22 mouse cellular contexts compared by ENCODE assay signal in genomic region chr14:52310906-52311305, GRCm38 (mm10). TPM values are rescaled to one million over a fixed set of nuclear protein-coding genes. Genes with fewer than 3 reads are reported as not detected.
DNase-seq lines count a peak whose midpoint lies in the region; ATAC-seq lines count a peak whose summit lies in the region.
"Had no signal": no experiment of that assay in that cellular context is flagged by ENCODE, and none has a peak within 500 bp of the region (broad histone marks: within the 10 kb centered on the region; RNA-seq: fewer than 3 reads in every experiment).

No protein-coding gene starts in this region.

- ATAC-seq in hindbrain, embryonic 11.5 days (ENCODE audit: low FRiP score): no peak
- no peak for ATAC-seq in hindbrain, embryonic 14.5 days (ENCODE audit: low FRiP score)
- ATAC-seq in neural tube, embryonic 13.5 days (ENCODE audit: low read depth): no peak
- ATAC-seq: activated CD4-positive, CD25-positive, alpha-beta regulatory T cell, adult 4 months; inflammation-experienced regulatory T-cells, adult 6 months had no signal

- intact Hi-C loops in left cerebral cortex, postnatal 10 days (cut with DNase I): no loop called here

- peaks cover 10% of the 10 kb centered on the region; the same call in 1 of the 2 replicates for H3K9me3 ChIP-seq in hindbrain, embryonic 10.5 days
- H3K9me3 ChIP-seq in hindbrain, embryonic 11.5 days (ENCODE audit: control insufficient read depth, low read length): no peaks in the 10 kb centered on the region
- no peaks in the 10 kb centered on the region for H3K9me3 ChIP-seq in hindbrain, embryonic 14.5 days (ENCODE audit: control insufficient read depth, low read length)
- H3K9me3 ChIP-seq in neural tube, embryonic 13.5 days: no peaks in the 10 kb centered on the region
- H3K9me3 ChIP-seq: liver, embryonic 15.5 days; midbrain, embryonic 12.5 days had no signal

- H3K27ac ChIP-seq in hindbrain, embryonic 10.5 days: no peak overlapping the region
- H3K27ac ChIP-seq in hindbrain, embryonic 11.5 days (ENCODE audit: low read depth, low read length): no peak overlapping the region
- H3K27ac ChIP-seq in hindbrain, embryonic 14.5 days: no peak overlapping the region
- no peak overlapping the region for H3K27ac ChIP-seq in neural tube, embryonic 13.5 days (replicated peaks)
- H3K27ac ChIP-seq: left cerebral cortex, adult 2 months; limb, embryonic 13.5 days; liver, embryonic 15.5 days; midbrain, embryonic 12.5 days had no signal

- H3K9ac ChIP-seq in hindbrain, embryonic 11.5 days (ENCODE audit: low read depth, low read length): no peak overlapping the region
- H3K9ac ChIP-seq in hindbrain, embryonic 14.5 days: no peak overlapping the region
- no peak overlapping the region for H3K9ac ChIP-seq in neural tube, embryonic 13.5 days
- H3K9ac ChIP-seq: limb, embryonic 13.5 days; liver, embryonic 15.5 days; midbrain, embryonic 12.5 days had no signal

- H3K4me1 ChIP-seq in hindbrain, embryonic 10.5 days (replicated peaks): peaks cover 48% of the 10 kb centered on the region
- peaks cover 2% of the 10 kb centered on the region; the same call in 1 of the 2 replicates for H3K4me1 ChIP-seq in hindbrain, embryonic 11.5 days (replicated peaks; ENCODE audit: control insufficient read depth, insufficient read depth, low read length)
- H3K4me1 ChIP-seq in hindbrain, embryonic 14.5 days (replicated peaks; ENCODE audit: control insufficient read depth, insufficient read depth, low read length): peaks cover 46% of the 10 kb centered on the region
- peaks cover 52% of the 10 kb centered on the region for H3K4me1 ChIP-seq in neural tube, embryonic 13.5 days (replicated peaks)

- H3K4me2 ChIP-seq in hindbrain, embryonic 11.5 days (replicated peaks; ENCODE audit: low read depth, low read length): no peak overlapping the region
- H3K4me2 ChIP-seq in hindbrain, embryonic 14.5 days (replicated peaks): peak overlapping the region; percentile 91
- H3K4me2 ChIP-seq in neural tube, embryonic 13.5 days: peak overlapping the region; percentile 74
- H3K4me2 ChIP-seq: liver, embryonic 15.5 days had no signal

- 87% methylated on average over 2 of the region's 2 CpGs for WGBS in hindbrain, embryonic 10.5 days
- 90% methylated on average over 2 of the region's 2 CpGs for WGBS in hindbrain, embryonic 11.5 days
- WGBS in hindbrain, embryonic 14.5 days: 87% methylated on average over 2 of the region's 2 CpGs
- 94% methylated on average over 2 of the region's 2 CpGs for WGBS in neural tube, embryonic 13.5 days

- peaks cover 74% of the 10 kb centered on the region for H3K36me3 ChIP-seq in hindbrain, embryonic 10.5 days
- H3K36me3 ChIP-seq in hindbrain, embryonic 11.5 days (ENCODE audit: control insufficient read depth, insufficient read depth, low read length): peaks cover 27% of the 10 kb centered on the region
- peaks cover 57% of the 10 kb centered on the region for H3K36me3 ChIP-seq in hindbrain, embryonic 14.5 days (replicated peaks; ENCODE audit: control insufficient read depth, insufficient read depth)
- H3K36me3 ChIP-seq in neural tube, embryonic 13.5 days: peaks cover 65% of the 10 kb centered on the region
- H3K36me3 ChIP-seq: liver, embryonic 15.5 days had no signal

- DNase-seq in hindbrain, embryonic 10.5 days (ENCODE audit: low spot score): no peak
- no peak for DNase-seq in hindbrain, embryonic 11.5 days (ENCODE audit: low spot score)
- peak; percentile 43 for DNase-seq in brain, embryonic 18.5 days (ENCODE audit: low read depth, low spot score)
- no peak for DNase-seq in hindbrain, embryonic 14.5 days (ENCODE audit: low spot score)
- no peak for DNase-seq in left cerebral cortex, postnatal 10 days (ENCODE audit: extremely low spot score in 1 of 2, low spot score in 2 of 2)
- DNase-seq in cerebellum, postnatal 25 days: no peak
- DNase-seq: lung, postnatal 14 days had no signal

- peak overlapping the region; percentile 84; the same call in 1 of the 2 replicates for H3K4me3 ChIP-seq in hindbrain, embryonic 10.5 days
- H3K4me3 ChIP-seq in hindbrain, embryonic 11.5 days (ENCODE audit: low read depth, low read length): no peak overlapping the region
- H3K4me3 ChIP-seq in hindbrain, embryonic 14.5 days (replicated peaks; ENCODE audit: low read length): no peak overlapping the region
- peak overlapping the region; percentile 13 for H3K4me3 ChIP-seq in neural tube, embryonic 13.5 days
- H3K4me3 ChIP-seq: erythroblast, embryonic 14.5 days; left cerebral cortex, adult 2 months; limb, embryonic 13.5 days; liver, embryonic 15.5 days; midbrain, embryonic 12.5 days had no signal

- H3K27me3 ChIP-seq in hindbrain, embryonic 10.5 days (ENCODE audit: insufficient read depth, poor library complexity, severe bottlenecking): no peaks in the 10 kb centered on the region
- H3K27me3 ChIP-seq in hindbrain, embryonic 11.5 days (ENCODE audit: control insufficient read depth, insufficient read depth, low read length): no peaks in the 10 kb centered on the region
- no peaks in the 10 kb centered on the region for H3K27me3 ChIP-seq in hindbrain, embryonic 14.5 days (ENCODE audit: control insufficient read depth, insufficient read depth, low read length)
- H3K27me3 ChIP-seq in neural tube, embryonic 13.5 days: no peaks in the 10 kb centered on the region
- H3K27me3 ChIP-seq: limb, embryonic 13.5 days; midbrain, embryonic 12.5 days had no signal

RNA-seq across cellular contexts. Expression of gene Mettl3, which starts 6.0 kb away (rescaled TPM):
- polyA plus RNA-seq in hindbrain, embryonic 10.5 days (2016; fragmentation: Nextera tagmentation; extraction: Ambion mirVana): 57.7 and 64.2 TPM in 2 replicates
- 46.0 and 48.7 TPM in 2 replicates for polyA plus RNA-seq in hindbrain, embryonic 11.5 days (2014; fragmentation: Nextera tagmentation; extraction: Ambion mirVana)
- 37.1 and 37.8 TPM in 2 replicates for polyA plus RNA-seq in hindbrain, embryonic 14.5 days (2014; fragmentation: Nextera tagmentation; extraction: Ambion mirVana)
- 53.2 and 60.8 TPM in 2 replicates for polyA plus RNA-seq in neural tube, embryonic 13.5 days (2015; fragmentation: Nextera tagmentation; extraction: Ambion mirVana)
- 10 to 100 TPM; 32.4 to 38.6 TPM for total RNA-seq in left cerebral cortex, postnatal 10 days (2021)

RNA-seq across cellular contexts. Expression of gene Sall2, which starts 17.7 kb away (rescaled TPM):
- polyA plus RNA-seq in hindbrain, embryonic 10.5 days (2016; fragmentation: Nextera tagmentation; extraction: Ambion mirVana): 56.9 and 60.3 TPM in 2 replicates
- 37.7 and 45.0 TPM in 2 replicates for polyA plus RNA-seq in hindbrain, embryonic 11.5 days (2014; fragmentation: Nextera tagmentation; extraction: Ambion mirVana)
- polyA plus RNA-seq in hindbrain, embryonic 14.5 days (2014; fragmentation: Nextera tagmentation; extraction: Ambion mirVana): 47.5 and 50.0 TPM in 2 replicates
- polyA plus RNA-seq in neural tube, embryonic 13.5 days (2015; fragmentation: Nextera tagmentation; extraction: Ambion mirVana): 44.5 and 47.5 TPM in 2 replicates
- total RNA-seq in left cerebral cortex, postnatal 10 days (2021): 10 to 100 TPM; 39.6 to 39.9 TPM

RNA-seq across cellular contexts. Expression of gene Rab2b, which starts 31.6 kb away (rescaled TPM):
- polyA plus RNA-seq in hindbrain, embryonic 10.5 days (2016; fragmentation: Nextera tagmentation; extraction: Ambion mirVana): 29.2 and 36.2 TPM in 2 replicates
- polyA plus RNA-seq in hindbrain, embryonic 11.5 days (2014; fragmentation: Nextera tagmentation; extraction: Ambion mirVana): 44.1 and 45.2 TPM in 2 replicates
- 58.2 and 60.4 TPM in 2 replicates for polyA plus RNA-seq in hindbrain, embryonic 14.5 days (2014; fragmentation: Nextera tagmentation; extraction: Ambion mirVana)
- polyA plus RNA-seq in neural tube, embryonic 13.5 days (2015; fragmentation: Nextera tagmentation; extraction: Ambion mirVana): 57.2 and 64.7 TPM in 2 replicates
- 10 to 100 TPM; 36.9 to 37.7 TPM for total RNA-seq in left cerebral cortex, postnatal 10 days (2021)
- polyA plus RNA-seq: erythroblast, embryonic 14.5 days had no signal

RNA-seq across cellular contexts. Expression of gene Tox4, which starts 32.0 kb away (rescaled TPM):
- polyA plus RNA-seq in hindbrain, embryonic 10.5 days (2016; fragmentation: Nextera tagmentation; extraction: Ambion mirVana): 52.1 and 55.4 TPM in 2 replicates
- 55.3 and 60.1 TPM in 2 replicates for polyA plus RNA-seq in hindbrain, embryonic 11.5 days (2014; fragmentation: Nextera tagmentation; extraction: Ambion mirVana)
- 55.7 and 56.6 TPM in 2 replicates for polyA plus RNA-seq in hindbrain, embryonic 14.5 days (2014; fragmentation: Nextera tagmentation; extraction: Ambion mirVana)
- 52.7 and 58.5 TPM in 2 replicates for polyA plus RNA-seq in neural tube, embryonic 13.5 days (2015; fragmentation: Nextera tagmentation; extraction: Ambion mirVana)
- 10 to 100 TPM; 55.1 to 56.7 TPM for total RNA-seq in left cerebral cortex, postnatal 10 days (2021)

RNA-seq across cellular contexts. Expression of gene Olfr1513, which starts 45.3 kb away (rescaled TPM):
- not detected in 2 replicates for polyA plus RNA-seq in hindbrain, embryonic 10.5 days (2016; fragmentation: Nextera tagmentation; extraction: Ambion mirVana)
- polyA plus RNA-seq in hindbrain, embryonic 11.5 days (2014; fragmentation: Nextera tagmentation; extraction: Ambion mirVana): not detected in 2 replicates
- not detected in 2 replicates for polyA plus RNA-seq in hindbrain, embryonic 14.5 days (2014; fragmentation: Nextera tagmentation; extraction: Ambion mirVana)
- not detected in 2 replicates for polyA plus RNA-seq in neural tube, embryonic 13.5 days (2015; fragmentation: Nextera tagmentation; extraction: Ambion mirVana)
- total RNA-seq in left cerebral cortex, postnatal 10 days (2021): not detected
- total RNA-seq: gastrocnemius, adult 18-20 months; granulocyte monocyte progenitor cell, adult 5-6 weeks; left cerebral cortex, adult 2 months; neutrophil, adult 5-6 weeks had no signal
- polyA plus RNA-seq: erythroblast, embryonic 14.5 days; heart, embryonic 16.5 days; inflammation-experienced regulatory T-cells, adult 6 months; kidney, embryonic 14.5 days; liver, embryonic 15.5 days; midbrain, embryonic 12.5 days; spleen, adult 2 months; testis, adult 2 months had no signal

Comparison
In these comparisons a context has a peak if more than half of its experiments do, and no peak if none do; other contexts are left out.
1. H3K4me3 ChIP-seq: peak in hindbrain, embryonic 10.5 days (single experiment) and neural tube, embryonic 13.5 days (single experiment); none in hindbrain, embryonic 11.5 days (single experiment) and hindbrain, embryonic 14.5 days (single experiment).